Mouse (Mus musculus) CH12.LX (cell line): Measurements from ENCODE around the gene Lamc2. TPM values are rescaled to one million over a fixed set of nuclear protein-coding genes. Genes with fewer than 3 reads are reported as not detected.

Experiments used
- DNase-seq: peaks from one replicate; pipeline ENCODE4 v3.0.0-alpha.2; 2013; ENCODE audit errors: extremely low read depth
- H3K27ac ChIP-seq: 2 replicates; pipeline ENCODE4 v1.5.1; 2012; ENCODE audit warnings: low read depth, mild to moderate bottlenecking, control low read depth, moderate library complexity; ENCODE audit not compliant: insufficient read depth
- H3K27me3 ChIP-seq: replicated peaks from 2 replicates; pipeline ENCODE3; 2012; ENCODE audit warnings: inconsistent platforms
- H3K36me3 ChIP-seq, 2 experiments: replicated peaks in 1 of 2; 2 replicates each; pipeline versions ENCODE3 to v1.6.1; 2012; ENCODE audit warnings: inconsistent platforms in 1 of 2, low read length in 1 of 2, mild to moderate bottlenecking in 1 of 2, mixed read lengths in 1 of 2, moderate library complexity in 1 of 2; ENCODE audit not compliant: control insufficient read depth in 1 of 2, insufficient read depth in 1 of 2
- H3K4me1 ChIP-seq, 2 experiments: 2 replicates each; pipeline ENCODE4 v1.6.1; 2012; ENCODE audit warnings: inconsistent platforms in 1 of 2, moderate library complexity in 1 of 2; ENCODE audit not compliant: insufficient read depth in 2 of 2, control insufficient read depth in 1 of 2
- H3K4me2 ChIP-seq: 2 replicates; pipeline ENCODE4 v1.6.1; 2012; ENCODE audit warnings: low read depth, mild to moderate bottlenecking, control low read depth; ENCODE audit not compliant: poor library complexity, insufficient read depth, severe bottlenecking
- H3K4me3 ChIP-seq, 3 experiments: fragments of 150-350 bp in 1 of 3; sonication (generic) in 1 of 3; replicated peaks in 1 of 3; 2 replicates each; pipeline versions ENCODE3 to v1.5.1; 2011 to 2012; ENCODE audit warnings: low read depth in 2 of 3, low read length in 2 of 3, mild to moderate bottlenecking in 2 of 3, moderate library complexity in 2 of 3, control low read depth in 1 of 3, improper control_type of control experiment in 1 of 3, inconsistent platforms in 1 of 3, mixed read lengths in 1 of 3; ENCODE audit not compliant: poor library complexity in 1 of 3
- H3K79me2 ChIP-seq: replicated peaks from 2 replicates; pipeline ENCODE4 v1.6.1; 2012; ENCODE audit warnings: mild to moderate bottlenecking, moderate library complexity; ENCODE audit not compliant: control insufficient read depth, poor library complexity, insufficient read depth, severe bottlenecking; ENCODE audit errors: extremely low read depth
- H3K9ac ChIP-seq: 2 replicates; pipeline ENCODE4 v1.6.1; 2012; ENCODE audit warnings: low read depth, mild to moderate bottlenecking, control low read depth, moderate library complexity; ENCODE audit not compliant: insufficient read depth
- H3K9me3 ChIP-seq: replicated peaks from 2 replicates; pipeline ENCODE3; 2012; ENCODE audit warnings: low read length, inconsistent platforms, mixed read lengths
- CTCF ChIP-seq, 2 experiments: IDR thresholded peaks in 1 of 2; conservative IDR thresholded peaks in 1 of 2; 2 replicates each; pipeline ENCODE4 v1.5.1; 2011 to 2012; ENCODE audit warnings: low read depth in 2 of 2, low read length in 2 of 2, improper control_type of control experiment in 1 of 2, inconsistent platforms in 1 of 2, mild to moderate bottlenecking in 1 of 2, moderate library complexity in 1 of 2
- HCFC1 ChIP-seq: IDR thresholded peaks from 2 replicates; pipeline ENCODE4 v1.6.1; 2012; ENCODE audit warnings: low read depth, mild to moderate bottlenecking, inconsistent platforms, low read length, improper control_type of control experiment
- IRF4 ChIP-seq: IDR thresholded peaks from 2 replicates; pipeline ENCODE4 v1.6.1; 2014; ENCODE audit warnings: low read depth, mild to moderate bottlenecking, inconsistent platforms, low read length, improper control_type of control experiment
- JUN ChIP-seq: IDR thresholded peaks from 2 replicates; pipeline ENCODE4 v1.6.1; 2011; ENCODE audit warnings: low read depth, mild to moderate bottlenecking, low read length, improper control_type of control experiment, moderate library complexity; ENCODE audit not compliant: insufficient read depth
- KAT2A ChIP-seq: IDR thresholded peaks from 2 replicates; pipeline ENCODE4 v1.6.1; 2012; ENCODE audit warnings: low read length, improper control_type of control experiment, inconsistent platforms; ENCODE audit not compliant: insufficient replicate concordance
- MAZ ChIP-seq: IDR thresholded peaks from 2 replicates; pipeline ENCODE4 v1.6.1; 2012; ENCODE audit warnings: low read depth, mild to moderate bottlenecking, inconsistent platforms, low read length, improper control_type of control experiment, moderate library complexity
- MEF2A ChIP-seq: IDR thresholded peaks from 2 replicates; pipeline ENCODE4 v1.6.1; 2014; ENCODE audit warnings: low read depth, mild to moderate bottlenecking, inconsistent platforms, low read length, improper control_type of control experiment, borderline replicate concordance
- MXI1 ChIP-seq: IDR thresholded peaks from 2 replicates; pipeline ENCODE4 v1.6.1; 2011; ENCODE audit warnings: mild to moderate bottlenecking, low read depth, low read length, improper control_type of control experiment
- MYC ChIP-seq: IDR thresholded peaks from 2 replicates; pipeline ENCODE4 v1.6.1; 2011; ENCODE audit warnings: low read depth, mild to moderate bottlenecking, improper control_type of control experiment, low read length
- RAD21 ChIP-seq: IDR thresholded peaks from 2 replicates; pipeline ENCODE4 v1.6.1; 2011; ENCODE audit warnings: low read depth, mild to moderate bottlenecking, low read length, improper control_type of control experiment, moderate library complexity
- RCOR1 ChIP-seq: conservative IDR thresholded peaks from 2 replicates; pipeline ENCODE4 v1.6.1; 2012; ENCODE audit warnings: low read depth, mild to moderate bottlenecking, inconsistent platforms, low read length, improper control_type of control experiment
- SMC3 ChIP-seq: IDR thresholded peaks from 2 replicates; pipeline ENCODE4 v1.6.1; 2011; ENCODE audit warnings: low read depth, low read length, improper control_type of control experiment
- UBTF ChIP-seq: IDR thresholded peaks from 2 replicates; pipeline ENCODE4 v1.6.1; 2012; ENCODE audit warnings: low read depth, mild to moderate bottlenecking, inconsistent platforms, low read length, improper control_type of control experiment, moderate library complexity
- ZC3H11A ChIP-seq: IDR thresholded peaks from 2 replicates; pipeline ENCODE4 v1.6.1; 2012; ENCODE audit warnings: low read depth, mild to moderate bottlenecking, inconsistent platforms, low read length, improper control_type of control experiment
- ZKSCAN1 ChIP-seq: IDR thresholded peaks from 2 replicates; pipeline ENCODE4 v1.6.1; 2012; ENCODE audit warnings: low read depth, inconsistent platforms, low read length, improper control_type of control experiment, borderline replicate concordance
- ZMIZ1 ChIP-seq: IDR thresholded peaks from 2 replicates; pipeline ENCODE4 v1.6.1; 2012; ENCODE audit warnings: low read depth, mild to moderate bottlenecking, inconsistent platforms, low read length, improper control_type of control experiment
- ZNF384 ChIP-seq: IDR thresholded peaks from 2 replicates; pipeline ENCODE4 v1.6.1; 2012; ENCODE audit warnings: low read depth, low read length, improper control_type of control experiment, inconsistent platforms
- dilution Hi-C: fragments of 300-500 bp; cut with MboI; formaldehyde crosslinking; loops from 2 replicates; pipeline ENCODE4 v1.14.3; 2020; ENCODE audit warnings: low sequenced_read_pairs; ENCODE audit not compliant: extremely low pct_unique_long_range_greater_than_20kb, extremely low pct_ligation_motif_present
- in situ Hi-C: fragments of 300-500 bp; cut with MboI; formaldehyde crosslinking; loops from 3 replicates; pipeline ENCODE4 v1.14.3; 2019; ENCODE audit warnings: low sequenced_read_pairs, low pct_ligation_motif_present, low pct_unique_long_range_greater_than_20kb, mixed read lengths
- polyA plus RNA-seq: library from polyadenylated mRNA; unstranded; fragments of >175 nt; gene quantifications from 2 replicates; pipeline ENCODE4 v1.2.1, GENCODE M21; 2012; ENCODE audit warnings: low read depth; ENCODE audit not compliant: insufficient read length
- total RNA-seq, 2 experiments: library from RNA; depleted of rRNA; stranded (reverse); fragments of 300-350 nt in 1 of 2; fragments of >200 nt in 1 of 2; gene quantifications; 2 replicates each; pipeline ENCODE4 v1.2.3; 2012 to 2014

Lamc2 gene
- total and polyA plus RNA-seq, 3 experiments = 0.09 to 1.0 (median 0.25) TPM

- peak; percentile 67 for TF ChIP-seq RAD21
- peak; percentile 70 for TF ChIP-seq SMC3
- no peak for TF ChIP-seq MAZ
- TF ChIP-seq CTCF (conservative IDR thresholded peaks at IDR 0.05 in 1 of 2, IDR thresholded peaks at IDR 0.05 in 1 of 2; ENCODE audit: low read depth in 2 of 2, low read length in 2 of 2) = peak; percentile 74 to 76
- no peak overlapping the region for H3K4me3 ChIP-seq
- dilution Hi-C loops (no loop called here), in situ Hi-C loops (loop anchor here (5.0 to 10.0 kb wide), 2 partner anchors 106 to 283 kb away; no protein-coding TSS in a partner anchor)
- DNase-seq = peak; percentile 64
- H3K79me2 ChIP-seq = no peaks in the 10 kb centered on the region
- H3K9ac ChIP-seq = no peak overlapping the region
- H3K36me3 ChIP-seq = no peaks in the 10 kb centered on the region
- H3K4me1 ChIP-seq = 0 out of 4 replicates have a peak, but pooled peaks cover 0 to 3% of the 10 kb centered on the region in 2 experiments
- H3K27me3 ChIP-seq = no peaks in the 10 kb centered on the region
- no peaks in the 10 kb centered on the region for H3K9me3 ChIP-seq
- no peak overlapping the region for H3K27ac ChIP-seq
- peak overlapping the region; percentile 44; the same call in 1 of the 2 replicates for H3K4me2 ChIP-seq
Measured at GRCm38 (mm10) chr1:153101327-153101880, 84.8 kb downstream of the Lamc2 start.

DNA sequence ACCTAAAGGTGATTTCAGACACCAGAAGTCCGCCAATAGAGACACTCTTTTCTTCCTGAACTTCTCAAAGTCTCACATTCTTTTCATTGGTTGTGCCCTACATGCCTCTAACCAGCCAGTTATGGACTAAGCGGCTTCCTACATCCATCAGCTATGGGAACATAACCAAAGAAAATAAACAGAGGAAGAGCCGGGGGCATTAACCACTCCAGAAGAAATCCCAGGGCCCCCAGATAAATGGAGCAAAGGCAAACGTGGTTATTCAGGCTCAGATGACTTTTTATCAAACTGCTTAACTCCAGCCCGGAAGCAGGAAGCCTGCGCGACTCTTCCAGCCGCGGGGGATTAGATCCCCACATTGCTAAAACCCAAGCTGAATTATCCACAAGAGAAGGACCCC is 85.3 kb downstream of the Lamc2 start:
- no peaks in the 10 kb centered on the region for H3K36me3 ChIP-seq
- H3K27me3 ChIP-seq = no peaks in the 10 kb centered on the region
- H3K4me3 ChIP-seq = no peak overlapping the region
- H3K4me1 ChIP-seq = 0 out of 4 replicates have a peak, but pooled peaks cover 0 to 3% of the 10 kb centered on the region in 2 experiments
- DNase-seq = no peak
- no peak overlapping the region for H3K27ac ChIP-seq
- no peak overlapping the region for H3K4me2 ChIP-seq
- H3K9ac ChIP-seq = no peak overlapping the region
- no peak for TF ChIP-seq ZMIZ1
- no peak for TF ChIP-seq UBTF
- TF ChIP-seq MAZ = no peak
- no peak for TF ChIP-seq ZNF384
- no peak for TF ChIP-seq MYC
- no peak for TF ChIP-seq RAD21
- TF ChIP-seq IRF4 = no peak
- no peak for TF ChIP-seq JUN
- TF ChIP-seq MEF2A = no peak
- dilution Hi-C loops (no loop called here), in situ Hi-C loops (loop anchor here (5.0 to 10.0 kb wide), 2 partner anchors 106 to 284 kb away; no protein-coding TSS in a partner anchor)
- H3K79me2 ChIP-seq = no peaks in the 10 kb centered on the region
- H3K9me3 ChIP-seq = no peaks in the 10 kb centered on the region

DNA sequence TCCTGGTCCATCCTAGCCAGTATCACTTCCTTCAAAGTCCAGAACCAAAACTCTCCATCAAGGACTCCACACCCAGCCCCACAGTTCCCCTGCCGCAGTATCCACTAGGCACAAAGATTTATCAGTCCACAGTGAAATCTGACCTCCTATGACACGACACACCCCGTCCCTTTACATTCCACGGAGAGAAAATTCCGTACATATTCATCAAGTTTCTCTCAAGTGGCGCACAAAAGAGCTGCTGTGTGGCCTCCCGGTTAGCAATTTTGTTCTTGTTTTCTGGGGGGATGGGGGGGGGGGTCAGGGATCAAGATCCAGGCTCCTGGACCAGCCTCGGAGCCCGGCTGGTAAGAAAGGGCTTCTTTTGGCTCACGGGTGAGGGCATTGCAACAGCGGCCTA is 87.7 kb downstream of the Lamc2 start:
- Histone ChIP-seq H3K27me3 (no peaks in the 10 kb centered on the region), H3K9me3 (no peaks in the 10 kb centered on the region), H3K36me3 (no peaks in the 10 kb centered on the region), H3K4me2 (no peak overlapping the region), H3K9ac (no peak overlapping the region), H3K27ac (no peak overlapping the region), H3K79me2 (no peaks in the 10 kb centered on the region), H3K4me1 (peaks cover 2 to 3% of the 10 kb centered on the region in 2 experiments; a peak in 1 of 4 replicates), H3K4me3 (no peak overlapping the region)
- in situ Hi-C loops (no loop called here), dilution Hi-C loops (no loop called here)
- no peak for DNase-seq
- TF ChIP-seq KAT2A (no peak), HCFC1 (no peak), ZKSCAN1 (no peak), RCOR1 (no peak), MXI1 (no peak), ZMIZ1 (no peak), ZC3H11A (no peak), MAZ (no peak)
